22 mouse cellular contexts compared by ENCODE assay signal in the genomic region with DNA sequence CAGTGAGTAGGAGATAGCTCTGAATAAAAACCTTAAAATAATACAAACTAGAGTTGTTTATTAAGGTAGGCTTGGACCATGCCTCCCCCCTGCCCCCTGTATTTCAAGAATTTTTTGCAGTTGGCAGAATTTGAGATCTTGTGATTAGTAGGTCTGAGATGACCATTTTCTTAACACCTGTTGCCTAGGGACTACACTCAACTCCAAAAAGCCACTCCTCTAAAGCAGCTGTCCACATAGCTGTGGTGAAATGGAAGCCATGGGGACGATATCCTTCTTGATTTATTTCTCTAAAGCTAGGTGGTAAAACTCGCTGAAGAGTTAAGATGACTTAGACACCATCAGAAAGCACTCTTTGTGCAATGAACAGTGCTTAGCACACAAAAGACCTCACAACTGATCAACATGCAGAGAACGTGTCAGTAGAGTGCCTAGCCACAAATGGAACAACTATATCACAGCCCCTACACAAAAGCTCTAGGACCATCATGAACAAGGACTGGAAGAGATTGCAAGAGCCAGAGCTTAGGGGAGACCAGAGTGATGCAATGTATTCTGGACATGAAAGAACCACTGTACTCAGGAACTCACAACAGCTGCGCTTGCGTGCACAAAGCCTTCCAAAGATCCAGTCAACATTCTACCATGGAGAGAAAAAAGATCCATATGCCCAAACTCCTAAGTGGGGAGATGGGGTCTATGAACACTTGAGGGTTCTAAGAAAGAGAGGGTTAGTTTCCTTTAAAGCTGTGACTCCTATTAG.
"Had no signal": no experiment of that assay in that cellular context is flagged by ENCODE, and none has a peak within 500 bp of the region (broad histone marks: within the 10 kb centered on the region; RNA-seq: fewer than 3 reads in every experiment).

No protein-coding gene starts in this region.

- H3K36me3 ChIP-seq: heart, embryonic 10.5 days; heart, embryonic 12.5 days; hindbrain, embryonic 13.5 days; hindbrain, embryonic 15.5 days; kidney, embryonic 15.5 days; limb, embryonic 13.5 days; limb, embryonic 15.5 days; liver, embryonic 12.5 days had no signal

- H3K4me3 ChIP-seq: heart, embryonic 10.5 days; heart, embryonic 12.5 days; hindbrain, embryonic 13.5 days; hindbrain, embryonic 15.5 days; kidney, embryonic 15.5 days; limb, embryonic 13.5 days; limb, embryonic 15.5 days; liver, embryonic 12.5 days had no signal

- H3K4me1 ChIP-seq: limb, embryonic 15.5 days; liver, embryonic 12.5 days had no signal

- DNase-seq: gastrocnemius, postnatal 14 days; gastrocnemius, postnatal 36 days; heart, adult 18-20 months; heart, postnatal 10 days; heart, postnatal 36 days; kidney, adult 11 months; kidney, adult 2 months; kidney, adult 9 months; kidney, postnatal 14 days; kidney, postnatal 36 days; layer of hippocampus, adult 9-11 months; layer of hippocampus, postnatal 36 days had no signal

- H3K27me3 ChIP-seq: heart, embryonic 12.5 days; hindbrain, embryonic 13.5 days; hindbrain, embryonic 15.5 days; kidney, embryonic 15.5 days; limb, embryonic 13.5 days; limb, embryonic 15.5 days; liver, embryonic 12.5 days had no signal

- H3K27ac ChIP-seq: heart, embryonic 10.5 days; hindbrain, embryonic 13.5 days; hindbrain, embryonic 15.5 days; hindbrain, postnatal 0 days; kidney, embryonic 15.5 days; kidney, postnatal 0 days; limb, embryonic 13.5 days; limb, embryonic 15.5 days; liver, embryonic 12.5 days had no signal
